Mouse (Mus musculus): ENCODE measurements around the gene Rreb1.
"Not testable (repeated sequence)": the region's sequence is repeated elsewhere in the genome, so short reads cannot be mapped to it uniquely, and the experiment has no call there.

The Rreb1 gene

GRCm38 (mm10) chr13:37827263-37827995 lies 49.2 kb downstream of the Rreb1 start:
- H3K36me3 ChIP-seq (ENCODE audit: insufficient read depth, low read length), result no peaks in the 10 kb centered on the region
- peaks cover 32% of the 10 kb centered on the region for H3K27me3 ChIP-seq (ENCODE audit: insufficient read depth, low read length)
- TF ChIP-seq CTCF (conservative IDR thresholded peaks at IDR 0.05; ENCODE audit: low read length) (no peak), POU5F1 (IDR thresholded peaks at IDR 0.05; ENCODE audit: borderline replicate concordance, low read length) (no peak), NANOG (IDR thresholded peaks at IDR 0.05; ENCODE audit: borderline replicate concordance, low read length) (no peak)
- no peaks in the 10 kb centered on the region for H3K9me3 ChIP-seq (ENCODE audit: low read length)
- peaks cover 67% of the 10 kb centered on the region for H3K4me1 ChIP-seq (replicated peaks; ENCODE audit: low read depth, low read length)
- peak overlapping the region; percentile 89 for H3K4me3 ChIP-seq (replicated peaks; ENCODE audit: low read length)

GRCm38 (mm10) chr13:37827996-37828579 lies 49.9 kb downstream of the Rreb1 start:
- TF ChIP-seq POU5F1 (IDR thresholded peaks at IDR 0.05; ENCODE audit: borderline replicate concordance, low read length) (no peak), NANOG (IDR thresholded peaks at IDR 0.05; ENCODE audit: borderline replicate concordance, low read length) (no peak), CTCF (conservative IDR thresholded peaks at IDR 0.05; ENCODE audit: low read length) (no peak)
- no peaks in the 10 kb centered on the region for H3K9me3 ChIP-seq (ENCODE audit: low read length)
- H3K4me3 ChIP-seq (replicated peaks; ENCODE audit: low read length), result peak overlapping the region; percentile 89

GRCm38 (mm10) chr13:37828928-37829327 lies 50.7 kb downstream of the Rreb1 start:
- Histone ChIP-seq H3K4me1 (replicated peaks; ENCODE audit: low read depth, low read length) (peaks cover 78% of the 10 kb centered on the region), H3K9me3 (ENCODE audit: low read length) (no peaks in the 10 kb centered on the region), H3K36me3 (ENCODE audit: insufficient read depth, low read length) (no peaks in the 10 kb centered on the region), H3K27me3 (ENCODE audit: insufficient read depth, low read length) (peaks cover 27% of the 10 kb centered on the region), H3K4me3 (replicated peaks; ENCODE audit: low read length) (no peak overlapping the region)
- TF ChIP-seq CTCF (conservative IDR thresholded peaks at IDR 0.05; ENCODE audit: low read length) (no peak), POU5F1 (IDR thresholded peaks at IDR 0.05; ENCODE audit: borderline replicate concordance, low read length) (no peak), NANOG (IDR thresholded peaks at IDR 0.05; ENCODE audit: borderline replicate concordance, low read length) (no peak)

More at GRCm38 (mm10) chr13:37827996-37828579, 49.9 kb downstream of the Rreb1 start:
- H3K4me1 ChIP-seq (replicated peaks; ENCODE audit: low read depth, low read length), result peaks cover 73% of the 10 kb centered on the region
- peaks cover 32% of the 10 kb centered on the region for H3K27me3 ChIP-seq (ENCODE audit: insufficient read depth, low read length)
- no peaks in the 10 kb centered on the region for H3K36me3 ChIP-seq (ENCODE audit: insufficient read depth, low read length)

- no peak overlapping the region for H3K4me3 ChIP-seq (replicated peaks; ENCODE audit: low read length)
- no peak for TF ChIP-seq CTCF (conservative IDR thresholded peaks at IDR 0.05; ENCODE audit: low read length)
- no peak for TF ChIP-seq NANOG (IDR thresholded peaks at IDR 0.05; ENCODE audit: borderline replicate concordance, low read length)
- no peak for TF ChIP-seq POU5F1 (IDR thresholded peaks at IDR 0.05; ENCODE audit: borderline replicate concordance, low read length)
- peaks cover 73% of the 10 kb centered on the region for H3K4me1 ChIP-seq (replicated peaks; ENCODE audit: low read depth, low read length)
- no peaks in the 10 kb centered on the region for H3K9me3 ChIP-seq (ENCODE audit: low read length)
- peaks cover 22% of the 10 kb centered on the region for H3K27me3 ChIP-seq (ENCODE audit: insufficient read depth, low read length)
- no peaks in the 10 kb centered on the region for H3K36me3 ChIP-seq (ENCODE audit: insufficient read depth, low read length)
These were observed 52.1 kb downstream of the Rreb1 start for GRCm38 (mm10) chr13:37830256-37830655.

- H3K36me3 ChIP-seq (ENCODE audit: insufficient read depth, low read length), result no peaks in the 10 kb centered on the region
- H3K27me3 ChIP-seq (ENCODE audit: insufficient read depth, low read length), result peaks cover 22% of the 10 kb centered on the region
- TF ChIP-seq POU5F1 (IDR thresholded peaks at IDR 0.05; ENCODE audit: borderline replicate concordance, low read length) (no peak), NANOG (IDR thresholded peaks at IDR 0.05; ENCODE audit: borderline replicate concordance, low read length) (no peak), CTCF (conservative IDR thresholded peaks at IDR 0.05; ENCODE audit: low read length) (no peak)
- H3K4me1 ChIP-seq (replicated peaks; ENCODE audit: low read depth, low read length), result peaks cover 76% of the 10 kb centered on the region
- no peaks in the 10 kb centered on the region for H3K9me3 ChIP-seq (ENCODE audit: low read length)
- no peak overlapping the region for H3K4me3 ChIP-seq (replicated peaks; ENCODE audit: low read length)
These were observed 52.7 kb downstream of the Rreb1 start for GRCm38 (mm10) chr13:37830874-37831311.

- peaks cover 18% of the 10 kb centered on the region for H3K27me3 ChIP-seq (ENCODE audit: insufficient read depth, low read length)
- TF ChIP-seq NANOG (IDR thresholded peaks at IDR 0.05; ENCODE audit: borderline replicate concordance, low read length) (no peak), POU5F1 (IDR thresholded peaks at IDR 0.05; ENCODE audit: borderline replicate concordance, low read length) (no peak), CTCF (conservative IDR thresholded peaks at IDR 0.05; ENCODE audit: low read length) (no peak)
- H3K4me3 ChIP-seq (replicated peaks; ENCODE audit: low read length), result no peak overlapping the region
- no peaks in the 10 kb centered on the region for H3K9me3 ChIP-seq (ENCODE audit: low read length)
- no peaks in the 10 kb centered on the region for H3K36me3 ChIP-seq (ENCODE audit: insufficient read depth, low read length)
- peaks cover 91% of the 10 kb centered on the region for H3K4me1 ChIP-seq (replicated peaks; ENCODE audit: low read depth, low read length)
These were observed 54.3 kb downstream of the Rreb1 start for GRCm38 (mm10) chr13:37832481-37832880.

GRCm38 (mm10) chr13:37833500-37833899 lies 55.3 kb downstream of the Rreb1 start:
- Histone ChIP-seq H3K4me3 (replicated peaks; ENCODE audit: low read length) (no peak overlapping the region; the same call in 1 of the 2 replicates), H3K36me3 (ENCODE audit: insufficient read depth, low read length) (no peaks in the 10 kb centered on the region), H3K27me3 (ENCODE audit: insufficient read depth, low read length) (peaks cover 8% of the 10 kb centered on the region), H3K4me1 (replicated peaks; ENCODE audit: low read depth, low read length) (peaks cover 93% of the 10 kb centered on the region), H3K9me3 (ENCODE audit: low read length) (no peaks in the 10 kb centered on the region)
- TF ChIP-seq CTCF (conservative IDR thresholded peaks at IDR 0.05; ENCODE audit: low read length), result no peak
- TF ChIP-seq NANOG (IDR thresholded peaks at IDR 0.05; ENCODE audit: borderline replicate concordance, low read length), result no peak
- TF ChIP-seq POU5F1 (IDR thresholded peaks at IDR 0.05; ENCODE audit: borderline replicate concordance, low read length), result no peak

- Histone ChIP-seq H3K9me3 (ENCODE audit: low read length) (no peaks in the 10 kb centered on the region), H3K36me3 (ENCODE audit: insufficient read depth, low read length) (peaks cover 4% of the 10 kb centered on the region; the same call in 1 of the 2 replicates), H3K27me3 (ENCODE audit: insufficient read depth, low read length) (no peaks in the 10 kb centered on the region), H3K4me1 (replicated peaks; ENCODE audit: low read depth, low read length) (peaks cover 91% of the 10 kb centered on the region), H3K4me3 (replicated peaks; ENCODE audit: low read length) (no peak overlapping the region)
- TF ChIP-seq NANOG (IDR thresholded peaks at IDR 0.05; ENCODE audit: borderline replicate concordance, low read length) (no peak), CTCF (conservative IDR thresholded peaks at IDR 0.05; ENCODE audit: low read length) (no peak), POU5F1 (IDR thresholded peaks at IDR 0.05; ENCODE audit: borderline replicate concordance, low read length) (no peak)
These were observed 57.1 kb downstream of the Rreb1 start for GRCm38 (mm10) chr13:37835296-37835695.

- peaks cover 86% of the 10 kb centered on the region for H3K4me1 ChIP-seq (replicated peaks; ENCODE audit: low read depth, low read length)
- H3K27me3 ChIP-seq (ENCODE audit: insufficient read depth, low read length); H3K36me3 ChIP-seq (ENCODE audit: insufficient read depth, low read length); H3K4me3 ChIP-seq (replicated peaks; ENCODE audit: low read length); H3K9me3 ChIP-seq (ENCODE audit: low read length): not testable (repeated sequence)
These were observed 57.6 kb downstream of the Rreb1 start for GRCm38 (mm10) chr13:37835811-37836210.

Data from E14TG2a.4 (cell line).